Mouse (Mus musculus) lung, embryonic 16.5 days (tissue): Measurements from ENCODE around the gene Akt2. TPM values are rescaled to one million over a fixed set of nuclear protein-coding genes. Genes with fewer than 3 reads are reported as not detected.

Experiments used
- ATAC-seq: fragments of 200-750 bp; cut with Nextera tagmentation; 2 replicates; pipeline ENCODE4 v1.8.0; 2017; ENCODE audit warnings: low read depth, mild to moderate bottlenecking, moderate library complexity
- H3K27ac ChIP-seq: fragments of 300-500 bp; sonication (generic); 2 replicates; pipeline ENCODE4 v1.5.1; 2014; ENCODE audit warnings: mild to moderate bottlenecking, control low read depth, low read length
- H3K27me3 ChIP-seq: fragments of 300-500 bp; sonication (generic); 2 replicates; pipeline ENCODE4 v1.6.1; 2014; ENCODE audit warnings: low read depth, low read length, mixed read lengths; ENCODE audit not compliant: control insufficient read depth, insufficient read depth
- H3K36me3 ChIP-seq: fragments of 300-500 bp; sonication (generic); 2 replicates; pipeline ENCODE4 v1.6.1; 2014; ENCODE audit warnings: low read length; ENCODE audit not compliant: control insufficient read depth, insufficient read depth
- H3K4me1 ChIP-seq: fragments of 300-500 bp; sonication (generic); replicated peaks from 2 replicates; pipeline ENCODE4 v1.6.1; 2014; ENCODE audit warnings: low read length, mixed read lengths; ENCODE audit not compliant: control insufficient read depth, insufficient read depth
- H3K4me2 ChIP-seq: fragments of 300-500 bp; sonication (generic); 2 replicates; pipeline ENCODE4 v1.6.1; 2014; ENCODE audit warnings: low read depth, low read length, control low read depth
- H3K4me3 ChIP-seq: fragments of 300-500 bp; sonication (generic); 2 replicates; pipeline ENCODE4 v1.5.1; 2014; ENCODE audit warnings: mild to moderate bottlenecking, low read length, control low read depth
- H3K9ac ChIP-seq: fragments of 300-500 bp; sonication (generic); 2 replicates; pipeline ENCODE4 v1.6.1; 2014; ENCODE audit warnings: low read length, control low read depth
- H3K9me3 ChIP-seq: fragments of 300-500 bp; sonication (generic); 2 replicates; pipeline ENCODE4 v1.6.1; 2016; ENCODE audit warnings: low read length; ENCODE audit not compliant: control insufficient read depth
- WGBS: fragments of 180-500 bp; shearing (Covaris S2); extraction: QIAGEN DNeasy Blood & Tissue Kit; methylation state at CpG from one replicate; pipeline ENCODE4 v1.1.7; 2014; 5-methylcytosine and 5-hydroxymethylcytosine counted together
- polyA plus RNA-seq: library from polyadenylated mRNA; unstranded; fragments of >200 nt; fragmentation: Nextera tagmentation; extraction: Ambion mirVana; gene quantifications from 2 replicates; pipeline ENCODE4 v1.2.1, GENCODE M21; 2015

Akt2 gene
- polyA plus RNA-seq, 1 experiment from 2014 or later, result 89.4 TPM

DNA sequence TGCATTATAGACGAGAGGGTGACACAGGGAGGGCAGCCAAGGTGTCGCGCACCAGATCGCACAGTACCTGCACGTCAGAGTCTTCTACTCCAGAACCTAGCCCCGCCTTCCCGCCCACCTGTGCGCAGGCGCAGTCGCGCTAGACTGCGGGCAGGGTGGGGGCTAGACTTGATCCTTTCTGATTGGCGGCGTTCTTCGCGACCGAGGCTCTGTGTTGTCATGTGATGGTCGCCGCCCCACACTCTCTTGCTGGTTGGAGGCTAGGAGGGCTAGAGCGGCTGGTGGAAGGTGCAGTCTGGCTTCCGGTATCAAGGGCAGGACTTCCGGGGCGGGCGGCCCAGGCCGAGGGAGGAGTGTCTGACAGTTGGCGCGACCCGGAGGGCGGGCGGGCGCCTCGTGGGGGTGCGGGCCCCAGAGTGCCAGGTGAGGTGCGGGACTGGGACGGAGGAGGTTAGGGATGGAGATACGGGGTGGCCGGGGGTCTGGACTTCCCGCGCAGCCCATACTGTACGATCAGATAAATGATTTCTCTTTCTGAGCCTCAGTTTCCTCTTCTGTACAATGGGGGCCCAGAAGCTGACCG, 38.3 kb upstream of the Akt2 start, which contains the start of the genes Pld3 and 2310022A10Rik:
Pld3 (minus strand) TSS at position 288 of the 583 bp plus-strand sequence.
2310022A10Rik (plus strand) TSS at position 303 of the 583 bp plus-strand sequence.
- peak; percentile 100 for ATAC-seq
- Histone ChIP-seq H3K27ac (peak within 1 kb of the TSS; percentile 47), H3K9ac (peak within 1 kb of the TSS; percentile 73), H3K4me2 (peak within 1 kb of the TSS; percentile 88), H3K36me3 (peaks cover 2% of the 10 kb centered on the region; the same call in 1 of the 2 replicates), H3K9me3 (no peaks in the 10 kb centered on the region), H3K4me1 (peaks cover 12% of the 10 kb centered on the region), H3K4me3 (peak within 1 kb of the TSS; percentile 64), H3K27me3 (no peaks in the 10 kb centered on the region)
- under 1% methylated on average over 39 of the region's 41 CpGs for WGBS

DNA sequence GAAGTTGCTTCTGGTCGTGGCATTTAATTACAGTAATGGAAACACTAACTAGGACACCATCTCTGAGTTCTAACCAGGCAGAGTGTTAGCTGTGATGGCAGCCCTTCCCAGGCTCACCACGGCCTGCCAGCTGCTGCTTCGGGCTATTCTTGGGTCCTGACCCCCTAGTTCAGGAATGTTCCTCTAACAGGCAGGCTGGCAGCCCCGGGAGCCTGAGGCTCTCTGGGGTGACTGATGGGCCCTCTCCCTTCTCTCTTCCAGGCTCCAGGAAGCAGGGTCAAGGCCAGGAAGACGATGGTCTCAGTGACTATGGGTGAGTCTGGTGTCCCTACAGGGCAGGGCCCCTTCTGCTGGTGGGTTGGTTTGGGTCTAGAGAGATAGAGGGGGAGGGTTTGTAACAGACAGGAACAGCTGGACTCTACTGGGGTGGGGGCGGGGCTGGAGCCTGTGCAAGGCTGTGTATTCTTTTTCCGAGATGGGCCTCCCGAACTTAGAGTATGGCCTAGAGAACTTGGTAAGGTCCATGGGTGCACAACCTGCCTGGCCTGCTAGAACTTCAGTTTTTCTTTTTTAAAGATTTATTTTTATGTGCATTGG, 31.0 kb upstream of the Akt2 start:
- no peak for ATAC-seq
- peaks cover 25% of the 10 kb centered on the region for H3K36me3 ChIP-seq
- H3K27ac ChIP-seq, result no peak overlapping the region

DNA sequence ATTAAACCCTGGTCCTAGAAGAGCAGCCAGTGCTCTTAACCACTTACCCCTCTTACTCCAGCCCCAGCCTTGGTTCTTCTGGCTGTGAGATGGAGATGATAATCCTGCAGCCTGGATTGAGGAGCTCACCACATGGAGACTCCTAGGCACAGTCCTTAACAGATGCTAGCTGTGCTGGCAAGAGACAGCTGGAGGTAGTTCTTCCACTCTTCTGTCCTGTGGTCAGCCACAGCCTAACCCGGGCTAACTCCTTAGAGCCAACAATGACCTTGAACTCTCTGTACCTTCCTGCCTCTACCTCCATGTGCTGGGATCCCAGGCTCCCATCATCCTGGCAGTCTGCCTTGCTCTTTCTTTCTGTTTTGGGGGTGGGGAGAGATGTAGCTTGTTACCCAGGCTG, 30.4 kb upstream of the Akt2 start:
- H3K9ac ChIP-seq, result no peak overlapping the region
- H3K27ac ChIP-seq, result no peak overlapping the region
- no peaks in the 10 kb centered on the region for H3K9me3 ChIP-seq
- peaks cover 25% of the 10 kb centered on the region for H3K36me3 ChIP-seq
- H3K27me3 ChIP-seq, result no peaks in the 10 kb centered on the region
- ATAC-seq, result no peak
- WGBS, result 82% methylated on average over 1 of the region's 1 CpGs
- H3K4me1 ChIP-seq, result no peaks in the 10 kb centered on the region
- H3K4me3 ChIP-seq, result no peak overlapping the region
- H3K4me2 ChIP-seq, result no peak overlapping the region

More for the DNA sequence above, 31.0 kb upstream of the Akt2 start:
- no peaks in the 10 kb centered on the region for H3K4me1 ChIP-seq
- H3K9ac ChIP-seq, result no peak overlapping the region
- H3K27me3 ChIP-seq, result no peaks in the 10 kb centered on the region
- no peak overlapping the region for H3K4me2 ChIP-seq
- H3K9me3 ChIP-seq, result no peaks in the 10 kb centered on the region
- no peak overlapping the region for H3K4me3 ChIP-seq
- 54% methylated on average over 8 of the region's 8 CpGs for WGBS

DNA sequence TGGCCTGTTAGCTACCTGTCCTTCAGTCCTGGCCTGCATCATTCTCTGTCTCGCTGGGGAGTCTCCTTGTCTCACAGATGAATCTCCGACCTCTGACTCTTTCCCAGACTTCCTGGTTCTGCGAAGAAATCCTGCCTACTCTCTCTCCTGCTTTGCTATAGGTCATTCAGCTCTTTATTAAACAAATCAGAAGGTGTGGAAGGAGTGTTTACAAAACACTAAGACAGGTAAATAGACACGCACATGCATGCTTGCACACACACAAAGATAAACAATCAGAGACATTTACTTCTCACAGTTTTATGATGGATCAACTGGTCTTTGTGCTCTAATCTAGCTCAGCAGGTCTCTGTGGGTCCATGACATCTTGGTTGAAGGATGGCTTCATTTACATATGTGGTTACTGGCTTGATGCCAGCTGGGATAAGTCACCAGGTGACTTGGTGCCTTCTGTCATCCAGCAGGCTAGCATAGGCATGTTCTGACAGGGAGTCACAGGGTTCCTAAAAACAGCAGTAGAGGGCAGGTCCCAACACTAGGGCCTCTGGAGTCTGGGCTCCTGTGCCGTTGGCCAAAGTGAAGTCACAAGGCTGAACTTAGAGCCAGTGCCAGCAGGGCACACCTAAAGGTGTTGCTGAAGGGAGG, 21.6 kb upstream of the Akt2 start:
- H3K4me1 ChIP-seq, result no peaks in the 10 kb centered on the region
- H3K36me3 ChIP-seq, result peaks cover 37% of the 10 kb centered on the region
- no peak for ATAC-seq
- no peak overlapping the region for H3K27ac ChIP-seq
- no peak overlapping the region for H3K4me2 ChIP-seq
- no peak overlapping the region for H3K9ac ChIP-seq
- no peak overlapping the region for H3K4me3 ChIP-seq
- no peaks in the 10 kb centered on the region for H3K9me3 ChIP-seq
- no peaks in the 10 kb centered on the region for H3K27me3 ChIP-seq
- WGBS, result 72% methylated on average over 5 of the region's 5 CpGs

DNA sequence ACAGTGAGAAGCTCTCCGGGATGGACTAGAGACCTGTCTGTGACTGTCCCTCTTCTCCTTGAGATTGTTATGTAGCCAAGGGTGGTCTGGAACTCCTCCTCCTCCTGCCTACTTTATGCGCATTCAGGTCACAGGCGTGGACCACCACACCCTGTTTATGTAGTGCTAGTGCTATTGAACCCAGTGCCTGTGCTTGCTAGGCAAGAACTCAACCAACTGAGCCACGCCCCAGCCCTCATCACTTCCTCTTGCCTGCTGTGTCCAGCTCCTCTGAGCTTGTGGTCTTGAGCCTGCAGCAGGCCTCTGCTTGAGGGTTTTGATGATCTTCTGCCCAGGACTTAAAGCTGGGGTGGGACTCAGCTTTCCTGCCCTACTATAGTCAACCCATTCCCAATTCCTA, 19.2 kb upstream of the Akt2 start:
- Histone ChIP-seq H3K9me3 (no peaks in the 10 kb centered on the region), H3K9ac (no peak overlapping the region), H3K27ac (no peak overlapping the region), H3K4me2 (no peak overlapping the region), H3K27me3 (no peaks in the 10 kb centered on the region), H3K4me1 (no peaks in the 10 kb centered on the region), H3K36me3 (peaks cover 39% of the 10 kb centered on the region), H3K4me3 (no peak overlapping the region)
- no peak for ATAC-seq
- 92% methylated on average over 4 of the region's 4 CpGs for WGBS

DNA sequence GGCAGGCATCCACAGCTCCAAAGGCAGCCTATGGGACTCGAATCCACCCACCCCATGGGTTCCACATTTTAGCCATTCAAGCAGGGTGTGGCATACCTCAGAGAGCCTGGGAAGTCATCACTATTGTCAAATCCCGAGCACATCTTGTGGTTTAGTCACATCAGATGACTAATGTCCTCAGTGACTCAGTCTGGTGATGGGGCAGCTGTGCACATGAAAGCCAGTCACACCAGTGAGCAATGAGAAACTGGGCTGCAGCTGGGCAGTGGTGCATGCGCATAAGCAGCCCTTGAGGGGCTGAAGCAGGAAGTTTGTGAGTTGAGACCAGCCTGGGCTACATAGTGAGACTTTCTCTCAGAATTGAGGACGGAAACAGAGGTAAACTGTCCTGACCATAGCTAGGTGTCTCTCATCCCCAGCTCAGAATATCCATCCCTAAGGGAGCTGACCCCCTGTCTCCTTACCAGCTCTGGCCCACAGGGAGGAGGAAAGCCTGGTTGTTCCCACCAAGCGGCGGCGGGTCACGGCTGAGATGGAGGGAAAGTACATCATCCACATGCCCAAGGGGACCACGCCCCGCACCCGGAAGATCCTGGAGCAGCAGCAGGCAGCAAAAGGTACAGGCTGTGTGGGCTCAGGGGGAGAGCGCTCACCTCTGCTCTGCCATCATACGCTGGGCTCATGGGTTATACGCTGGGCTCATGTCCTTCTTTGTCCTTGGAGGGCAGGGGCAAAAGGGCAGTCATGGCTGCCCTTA, 17.1 kb upstream of the Akt2 start:
- ATAC-seq, result no peak
- Histone ChIP-seq H3K9ac (no peak overlapping the region), H3K4me2 (no peak overlapping the region), H3K27me3 (no peaks in the 10 kb centered on the region), H3K4me1 (no peaks in the 10 kb centered on the region), H3K9me3 (no peaks in the 10 kb centered on the region), H3K36me3 (peaks cover 43% of the 10 kb centered on the region), H3K4me3 (no peak overlapping the region), H3K27ac (no peak overlapping the region)
- 88% methylated on average over 14 of the region's 14 CpGs for WGBS

DNA sequence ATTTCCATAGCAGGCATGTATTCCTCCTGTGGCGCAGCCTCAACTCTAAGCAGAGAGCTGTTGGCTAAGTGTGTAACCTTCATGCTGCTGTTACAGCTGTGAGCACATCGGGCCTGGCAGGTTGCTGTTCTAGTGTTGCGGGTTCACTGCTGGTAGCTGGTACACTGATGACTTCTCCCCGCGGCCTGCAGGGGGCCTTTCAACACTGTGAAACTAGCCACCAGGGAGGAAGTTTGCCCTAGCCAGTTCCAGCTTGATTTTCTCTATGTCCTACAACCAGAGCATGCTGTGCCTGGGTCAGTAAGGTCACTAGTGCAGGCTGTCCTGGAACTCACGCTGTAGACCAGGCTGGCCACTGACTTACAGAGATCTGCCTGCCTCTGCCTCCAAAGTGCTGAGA, 14.4 kb upstream of the Akt2 start:
- H3K9me3 ChIP-seq, result no peaks in the 10 kb centered on the region
- H3K4me3 ChIP-seq, result no peak overlapping the region
- no peak overlapping the region for H3K9ac ChIP-seq
- ATAC-seq, result no peak
- H3K4me1 ChIP-seq, result no peaks in the 10 kb centered on the region
- H3K27me3 ChIP-seq, result no peaks in the 10 kb centered on the region
- WGBS, result 69% methylated on average over 6 of the region's 6 CpGs
- no peak overlapping the region for H3K4me2 ChIP-seq
- peaks cover 52% of the 10 kb centered on the region for H3K36me3 ChIP-seq
- no peak overlapping the region for H3K27ac ChIP-seq

DNA sequence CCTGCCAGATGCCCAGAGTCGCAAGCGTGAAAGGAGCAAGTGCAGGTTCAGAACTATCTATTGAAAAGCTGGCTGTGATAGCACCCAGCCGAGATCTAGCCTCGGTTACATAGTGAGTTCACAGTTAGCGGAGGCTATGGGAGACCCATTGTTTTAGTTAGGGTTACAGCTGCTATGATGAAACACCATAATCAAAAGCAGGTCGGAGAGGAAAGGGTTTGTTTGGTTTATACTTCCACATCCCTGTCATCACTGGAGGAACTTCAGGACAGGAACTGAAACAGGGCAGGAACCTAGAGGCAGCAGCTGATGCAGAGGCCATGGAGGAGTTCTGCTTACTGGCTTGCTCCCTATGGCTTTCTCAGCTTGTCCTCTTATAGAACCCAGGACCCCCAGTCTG, 13.8 kb upstream of the Akt2 start:
- no peaks in the 10 kb centered on the region for H3K4me1 ChIP-seq
- no peak overlapping the region for H3K4me3 ChIP-seq
- no peaks in the 10 kb centered on the region for H3K27me3 ChIP-seq
- no peak overlapping the region for H3K9ac ChIP-seq
- H3K9me3 ChIP-seq, result no peaks in the 10 kb centered on the region
- WGBS, result 82% methylated on average over 6 of the region's 6 CpGs
- H3K36me3 ChIP-seq, result peaks cover 50% of the 10 kb centered on the region
- ATAC-seq, result no peak
- no peak overlapping the region for H3K4me2 ChIP-seq
- no peak overlapping the region for H3K27ac ChIP-seq

DNA sequence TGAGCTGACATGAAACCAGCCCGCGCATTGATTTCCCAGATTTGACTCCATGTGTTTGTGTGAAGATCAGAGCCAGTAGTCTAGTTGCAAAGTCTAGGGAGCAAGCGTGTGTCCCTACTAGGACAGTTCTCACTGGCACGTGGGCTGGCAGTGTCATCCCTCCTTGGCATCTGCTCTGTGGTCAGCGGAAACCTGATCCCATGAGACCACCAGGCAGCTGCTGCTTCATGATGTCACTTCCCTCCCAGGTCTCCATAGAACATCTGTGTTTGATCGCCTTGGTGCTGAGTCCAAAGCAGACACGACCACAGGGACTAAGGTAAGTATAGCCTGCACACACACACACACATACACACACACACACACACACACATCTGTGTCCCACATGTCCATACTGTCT, 12.9 kb upstream of the Akt2 start:
- H3K9ac ChIP-seq, result no peak overlapping the region
- no peak overlapping the region for H3K4me3 ChIP-seq
- no peak overlapping the region for H3K4me2 ChIP-seq
- peaks cover 54% of the 10 kb centered on the region for H3K36me3 ChIP-seq
- WGBS, result 78% methylated on average over 7 of the region's 7 CpGs
- H3K27me3 ChIP-seq, result no peaks in the 10 kb centered on the region
- H3K27ac ChIP-seq, result no peak overlapping the region
- H3K4me1 ChIP-seq, result no peaks in the 10 kb centered on the region
- ATAC-seq, result no peak
- H3K9me3 ChIP-seq, result no peaks in the 10 kb centered on the region
